Mouse (Mus musculus) heart, embryonic 15.5 days (tissue): Measurements from ENCODE around the gene Rps21. TPM values are rescaled to one million over a fixed set of nuclear protein-coding genes. Genes with fewer than 3 reads are reported as not detected.

Experiments used
- ATAC-seq: fragments of 200-750 bp; cut with Nextera tagmentation; replicated peaks from 2 replicates; pipeline ENCODE4 v1.8.0; 2017; ENCODE audit warnings: low read depth, moderate TSS enrichment; ENCODE audit not compliant: insufficient number of reproducible peaks, insufficient read depth, low FRiP score
- H3K27ac ChIP-seq: fragments of 300-500 bp; sonication (generic); 2 replicates; pipeline ENCODE4 v1.5.1; 2015; ENCODE audit warnings: mild to moderate bottlenecking, inconsistent platforms
- H3K27me3 ChIP-seq: fragments of 300-500 bp; sonication (generic); 2 replicates; pipeline ENCODE4 v1.6.1; 2015; ENCODE audit warnings: inconsistent platforms
- H3K36me3 ChIP-seq: fragments of 300-500 bp; sonication (generic); 2 replicates; pipeline ENCODE4 v1.6.1; 2015; ENCODE audit warnings: mild to moderate bottlenecking, inconsistent platforms
- H3K4me1 ChIP-seq: fragments of 300-500 bp; sonication (generic); replicated peaks from 2 replicates; pipeline ENCODE4 v1.6.1; 2015; ENCODE audit warnings: inconsistent platforms
- H3K4me2 ChIP-seq: fragments of 300-500 bp; sonication (generic); 2 replicates; pipeline ENCODE4 v1.6.1; 2015; ENCODE audit warnings: inconsistent platforms, mild to moderate bottlenecking, moderate library complexity
- H3K4me3 ChIP-seq: fragments of 300-500 bp; sonication (generic); 2 replicates; pipeline ENCODE4 v1.5.1; 2015; ENCODE audit warnings: mild to moderate bottlenecking, inconsistent platforms
- H3K9ac ChIP-seq: fragments of 300-500 bp; sonication (generic); 2 replicates; pipeline ENCODE4 v1.6.1; 2015; ENCODE audit warnings: mild to moderate bottlenecking, inconsistent platforms
- H3K9me3 ChIP-seq: fragments of 300-500 bp; sonication (generic); replicated peaks from 2 replicates; pipeline ENCODE4 v1.6.1; 2016; ENCODE audit warnings: inconsistent platforms
- WGBS: fragments of 180-500 bp; shearing (Covaris S2); methylation state at CpG from one replicate; pipeline ENCODE4 v1.1.7; 2015; ENCODE audit warnings: mixed read lengths; 5-methylcytosine and 5-hydroxymethylcytosine counted together
- polyA plus RNA-seq: library from polyadenylated mRNA; unstranded; fragments of >200 nt; fragmentation: Nextera tagmentation; extraction: Ambion mirVana; gene quantifications from 2 replicates; pipeline ENCODE4 v1.2.1, GENCODE M21; 2015

Gene Rps21
- 259 and 352 TPM in 2 replicates for polyA plus RNA-seq

DNA sequence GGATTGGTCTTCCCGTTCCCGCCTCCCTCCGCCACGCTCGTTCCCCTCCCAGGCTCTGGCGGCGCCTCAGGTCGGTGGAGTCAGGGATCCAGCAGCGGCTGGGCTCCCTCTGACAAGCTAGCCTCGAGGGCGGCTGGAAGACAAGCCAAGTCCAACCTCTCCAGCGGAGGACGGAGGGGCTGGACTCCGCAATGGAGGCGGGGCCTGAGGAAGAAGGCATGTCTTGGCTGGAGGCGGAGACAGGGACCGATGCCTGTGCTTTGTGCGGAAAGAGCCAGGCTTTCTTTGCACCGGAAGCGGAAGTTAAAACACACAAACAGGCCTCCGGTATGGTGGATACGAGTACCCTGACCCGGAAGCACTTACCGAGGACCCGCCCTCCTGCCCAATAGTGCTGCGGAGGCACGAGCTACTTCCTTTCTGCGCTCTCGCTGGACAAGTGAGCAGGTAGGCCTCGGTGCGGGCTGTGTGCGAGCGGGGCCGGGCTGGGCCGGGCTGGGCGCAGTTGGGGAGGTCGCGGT is at the start of gene Rps21:
Rps21 (plus strand) TSS at position 377 of the 521 bp plus-strand sequence.
- Histone ChIP-seq H3K27ac (peak within 1 kb of the TSS; percentile 92), H3K27me3 (no peaks in the 10 kb centered on the region), H3K9ac (peak within 1 kb of the TSS; percentile 78), H3K9me3 (no peaks in the 10 kb centered on the region), H3K4me2 (peak within 1 kb of the TSS; percentile 77), H3K4me3 (peak within 1 kb of the TSS; percentile 81), H3K4me1 (peaks cover 24% of the 10 kb centered on the region), H3K36me3 (peaks cover 31% of the 10 kb centered on the region)
- 0% methylated on average over 38 of the region's 38 CpGs for WGBS
- peak; percentile 97 for ATAC-seq

GRCm38 (mm10) chr2:180207840-180208239 is 49.3 kb upstream of the Rps21 start:
- no peak for ATAC-seq
- Histone ChIP-seq H3K27ac (peak overlapping the region; percentile 43), H3K4me1 (peaks cover 8% of the 10 kb centered on the region), H3K27me3 (no peaks in the 10 kb centered on the region), H3K36me3 (no peaks in the 10 kb centered on the region), H3K9me3 (no peaks in the 10 kb centered on the region), H3K9ac (no peak overlapping the region), H3K4me2 (no peak overlapping the region), H3K4me3 (no peak overlapping the region)
- 58% methylated on average over 7 of the region's 7 CpGs for WGBS

- ATAC-seq: no peak
- Histone ChIP-seq H3K9ac (no peak overlapping the region), H3K36me3 (no peaks in the 10 kb centered on the region), H3K4me3 (no peak overlapping the region), H3K4me1 (peaks cover 8% of the 10 kb centered on the region), H3K4me2 (no peak overlapping the region), H3K27me3 (no peaks in the 10 kb centered on the region), H3K27ac (no peak overlapping the region), H3K9me3 (no peaks in the 10 kb centered on the region)
- WGBS: 77% methylated on average over 1 of the region's 1 CpGs
These were observed 48.2 kb upstream of the Rps21 start for GRCm38 (mm10) chr2:180208976-180209375.

DNA sequence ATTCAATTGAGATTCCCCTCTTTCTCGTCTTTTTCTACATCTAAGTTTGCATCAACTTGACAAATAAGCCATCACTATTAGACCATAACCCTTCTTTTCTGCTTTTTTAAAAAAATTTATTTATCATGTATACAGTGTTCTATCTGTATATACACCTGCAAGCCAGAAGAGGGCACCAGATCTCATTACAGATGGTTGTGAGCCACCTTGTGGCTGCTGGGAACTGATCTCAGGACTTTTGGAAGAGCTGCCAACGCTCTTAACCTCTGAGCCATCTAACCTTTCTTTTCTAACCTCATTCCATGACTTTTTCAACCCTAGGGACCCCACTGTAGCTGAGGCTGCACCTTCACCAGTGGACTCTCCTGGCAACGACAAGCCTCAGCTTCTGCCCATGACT is 44.9 kb upstream of the Rps21 start:
- ATAC-seq: no peak
- H3K4me2 ChIP-seq: no peak overlapping the region
- H3K9ac ChIP-seq: no peak overlapping the region
- H3K4me3 ChIP-seq: no peak overlapping the region
- H3K27me3 ChIP-seq: no peaks in the 10 kb centered on the region
- peaks cover 37% of the 10 kb centered on the region for H3K4me1 ChIP-seq
- 89% methylated on average over 3 of the region's 3 CpGs for WGBS
- H3K9me3 ChIP-seq: no peaks in the 10 kb centered on the region
- no peaks in the 10 kb centered on the region for H3K36me3 ChIP-seq
- H3K27ac ChIP-seq: no peak overlapping the region

GRCm38 (mm10) chr2:180214352-180214978 is 42.7 kb upstream of the Rps21 start:
- peak; percentile 50 for ATAC-seq
- H3K36me3 ChIP-seq: no peaks in the 10 kb centered on the region
- H3K9me3 ChIP-seq: no peaks in the 10 kb centered on the region
- H3K4me2 ChIP-seq: no peak overlapping the region; the same call in 1 of the 2 replicates
- H3K4me1 ChIP-seq: peaks cover 51% of the 10 kb centered on the region
- no peak overlapping the region for H3K4me3 ChIP-seq
- H3K9ac ChIP-seq: 0 out of 2 replicates have a peak overlapping the region, but pooled peaks have one; percentile 4
- 34% methylated on average over 4 of the region's 4 CpGs for WGBS
- H3K27ac ChIP-seq: peak overlapping the region; percentile 73
- no peaks in the 10 kb centered on the region for H3K27me3 ChIP-seq

GRCm38 (mm10) chr2:180215011-180215461 is 42.1 kb upstream of the Rps21 start:
- Histone ChIP-seq H3K27ac (peak overlapping the region; percentile 73), H3K4me2 (no peak overlapping the region; the same call in 1 of the 2 replicates), H3K27me3 (no peaks in the 10 kb centered on the region), H3K4me3 (no peak overlapping the region), H3K9me3 (no peaks in the 10 kb centered on the region), H3K4me1 (peaks cover 54% of the 10 kb centered on the region), H3K36me3 (no peaks in the 10 kb centered on the region), H3K9ac (peak overlapping the region; percentile 31; the same call in 1 of the 2 replicates)
- ATAC-seq: no peak
- WGBS: 50% methylated on average over 8 of the region's 8 CpGs

DNA sequence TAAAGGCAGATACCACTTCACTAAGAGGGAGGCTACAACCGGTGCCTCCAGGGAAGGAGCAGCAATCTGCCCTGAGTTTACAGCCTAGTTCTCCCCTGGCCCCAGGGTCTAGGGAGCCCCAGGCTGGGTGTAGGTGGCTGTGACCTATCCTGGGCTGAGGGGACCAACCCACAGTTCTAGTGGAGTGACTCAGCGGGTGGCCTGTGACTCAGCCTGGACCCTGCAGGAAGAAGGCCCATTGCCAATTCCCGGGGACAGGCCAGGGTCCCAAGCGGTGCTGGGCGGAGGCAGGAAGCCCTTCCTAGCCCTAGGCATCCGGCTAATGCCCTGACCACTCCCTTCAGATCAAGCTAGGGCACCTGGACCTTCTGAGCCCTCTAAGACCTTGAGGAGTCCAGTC is 41.2 kb upstream of the Rps21 start:
- Histone ChIP-seq H3K27ac (peak overlapping the region; percentile 73), H3K36me3 (no peaks in the 10 kb centered on the region), H3K4me2 (no peak overlapping the region), H3K9me3 (no peaks in the 10 kb centered on the region), H3K4me3 (no peak overlapping the region), H3K4me1 (peaks cover 56% of the 10 kb centered on the region), H3K9ac (no peak overlapping the region; the same call in 1 of the 2 replicates), H3K27me3 (no peaks in the 10 kb centered on the region)
- WGBS: 55% methylated on average over 6 of the region's 6 CpGs
- no peak for ATAC-seq

DNA sequence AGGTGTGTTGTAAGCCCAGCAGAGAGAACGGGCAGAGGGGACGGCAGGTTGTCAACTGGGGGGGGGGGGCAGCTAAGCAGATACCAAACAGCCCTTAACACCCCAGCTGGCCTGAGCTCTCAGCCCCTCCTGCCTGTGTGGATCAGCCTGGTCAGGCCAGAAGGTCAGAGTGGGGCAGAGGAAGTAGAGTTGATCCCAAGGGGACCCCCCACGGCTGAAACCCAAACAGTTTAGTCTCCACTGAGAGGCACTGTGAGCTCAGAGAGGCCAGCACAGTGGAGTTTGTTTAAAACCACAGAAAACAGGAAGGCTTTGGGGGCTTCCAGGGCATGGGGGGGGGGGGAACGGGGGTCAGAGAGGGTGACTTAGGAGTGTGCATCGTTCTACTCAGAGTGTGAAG is 40.3 kb upstream of the Rps21 start:
- no peaks in the 10 kb centered on the region for H3K27me3 ChIP-seq
- H3K9me3 ChIP-seq: no peaks in the 10 kb centered on the region
- WGBS: 48% methylated on average over 5 of the region's 5 CpGs
- H3K27ac ChIP-seq: no peak overlapping the region
- no peak for ATAC-seq
- no peak overlapping the region for H3K4me3 ChIP-seq
- H3K9ac ChIP-seq: no peak overlapping the region
- H3K36me3 ChIP-seq: no peaks in the 10 kb centered on the region
- peaks cover 61% of the 10 kb centered on the region for H3K4me1 ChIP-seq
- no peak overlapping the region for H3K4me2 ChIP-seq

DNA sequence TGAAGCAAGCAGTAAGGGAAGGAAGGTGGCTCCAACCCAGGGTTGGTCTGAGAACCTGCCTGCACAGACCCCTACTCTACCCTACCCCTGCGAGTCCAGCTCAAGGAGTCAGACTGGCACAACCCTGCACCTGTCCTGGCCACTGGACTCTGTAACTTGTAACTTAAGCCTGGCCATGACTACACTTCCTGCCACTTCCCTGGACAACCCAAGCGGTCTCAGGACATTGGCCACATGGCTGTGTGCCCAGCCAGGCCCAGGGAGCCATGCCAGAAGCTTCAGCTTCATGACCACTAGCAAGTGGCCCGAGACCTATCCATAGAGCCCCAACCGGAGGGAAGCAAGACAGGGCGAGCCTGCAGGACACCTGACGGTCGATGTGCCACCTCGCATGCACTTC is 39.6 kb upstream of the Rps21 start:
- peaks cover 67% of the 10 kb centered on the region for H3K4me1 ChIP-seq
- no peaks in the 10 kb centered on the region for H3K9me3 ChIP-seq
- H3K4me2 ChIP-seq: no peak overlapping the region
- no peak overlapping the region for H3K4me3 ChIP-seq
- WGBS: 77% methylated on average over 8 of the region's 8 CpGs
- ATAC-seq: no peak
- H3K36me3 ChIP-seq: no peaks in the 10 kb centered on the region
- H3K27me3 ChIP-seq: no peaks in the 10 kb centered on the region
- H3K9ac ChIP-seq: no peak overlapping the region
- H3K27ac ChIP-seq: 0 out of 2 replicates have a peak overlapping the region, but pooled peaks have one; percentile 59

GRCm38 (mm10) chr2:180218241-180218640 is 38.9 kb upstream of the Rps21 start:
- H3K4me3 ChIP-seq: no peak overlapping the region
- H3K27ac ChIP-seq: peak overlapping the region; percentile 59
- H3K9ac ChIP-seq: 0 out of 2 replicates have a peak overlapping the region, but pooled peaks have one; percentile 16
- no peaks in the 10 kb centered on the region for H3K27me3 ChIP-seq
- WGBS: 50% methylated on average over 3 of the region's 3 CpGs
- H3K9me3 ChIP-seq: no peaks in the 10 kb centered on the region
- H3K4me1 ChIP-seq: peaks cover 74% of the 10 kb centered on the region
- H3K4me2 ChIP-seq: no peak overlapping the region
- H3K36me3 ChIP-seq: no peaks in the 10 kb centered on the region
- no peak for ATAC-seq

GRCm38 (mm10) chr2:180218677-180219076 is 38.5 kb upstream of the Rps21 start:
- Histone ChIP-seq H3K4me3 (no peak overlapping the region), H3K4me1 (peaks cover 77% of the 10 kb centered on the region), H3K36me3 (no peaks in the 10 kb centered on the region), H3K27ac (peak overlapping the region; percentile 59), H3K9ac (no peak overlapping the region), H3K27me3 (no peaks in the 10 kb centered on the region), H3K4me2 (no peak overlapping the region), H3K9me3 (no peaks in the 10 kb centered on the region)
- WGBS: 33% methylated on average over 5 of the region's 5 CpGs
- ATAC-seq: no peak; the same call in 1 of the 2 replicates
